Mouse (Mus musculus): ENCODE data around the gene Dynlt3. TPM values are rescaled to one million over a fixed set of nuclear protein-coding genes. Genes with fewer than 3 reads are reported as not detected.
"Not testable (repeated sequence)": the region's sequence is repeated elsewhere in the genome, so short reads cannot be mapped to it uniquely, and the experiment has no call there.

The Dynlt3 gene
- polyA plus RNA-seq (2011; ENCODE audit: insufficient read length, low read depth, missing spikeins) = 133 and 177 TPM in 2 replicates

DNA sequence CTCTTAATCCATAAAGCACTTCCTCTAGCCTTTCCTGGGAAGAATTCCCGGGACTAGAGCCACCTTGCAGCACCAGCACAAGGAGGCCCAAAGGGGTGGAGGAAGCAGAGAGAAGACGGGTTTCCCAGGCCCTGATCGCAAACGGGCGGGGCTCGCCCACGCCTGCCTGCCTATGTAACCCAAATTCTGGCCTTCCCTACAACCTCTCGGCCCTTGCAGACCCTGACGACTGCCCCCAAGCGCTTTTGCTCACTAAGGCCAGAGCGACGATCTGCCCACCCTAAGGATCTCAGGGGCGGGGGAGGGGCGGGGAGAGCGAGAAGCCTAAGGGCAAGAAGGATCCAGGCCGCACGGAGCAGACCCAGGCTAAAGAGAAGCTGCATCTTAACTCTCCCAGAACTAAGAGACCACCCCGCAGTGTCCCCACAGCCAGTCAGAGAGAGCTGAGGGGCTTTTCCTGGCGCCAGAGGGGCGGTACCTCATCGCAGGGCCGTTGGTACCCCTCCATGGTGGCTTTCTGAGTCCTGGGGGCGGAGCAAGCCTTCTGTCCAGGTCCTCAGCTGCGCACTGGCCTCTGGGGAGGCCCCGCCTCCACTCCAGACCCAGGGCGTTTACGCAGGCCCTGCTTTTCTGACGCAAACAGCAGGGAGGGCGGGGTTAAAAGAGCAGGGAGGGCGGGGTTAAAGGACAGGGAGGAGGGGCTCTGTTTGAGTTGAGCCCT, at the start of gene Dynlt3:
TSS of gene Dynlt3 (minus strand) at position 613 of the 721 bp plus-strand sequence.
- Histone ChIP-seq H3K4me1 (ENCODE audit: control insufficient read depth, insufficient read depth, low read length) (no peaks in the 10 kb centered on the region), H3K4me3 (ENCODE audit: insufficient read depth, low read length) (peak within 1 kb of the TSS; percentile 53), H3K27ac (ENCODE audit: insufficient read depth, low read length) (peak within 1 kb of the TSS; percentile 49)
- TF ChIP-seq POLR2A (IDR thresholded peaks at IDR 0.05; ENCODE audit: low read depth, low read length) (peak; percentile 65), CTCF (IDR thresholded peaks at IDR 0.05; ENCODE audit: borderline replicate concordance, insufficient read depth, low read length) (no peak)

DNA sequence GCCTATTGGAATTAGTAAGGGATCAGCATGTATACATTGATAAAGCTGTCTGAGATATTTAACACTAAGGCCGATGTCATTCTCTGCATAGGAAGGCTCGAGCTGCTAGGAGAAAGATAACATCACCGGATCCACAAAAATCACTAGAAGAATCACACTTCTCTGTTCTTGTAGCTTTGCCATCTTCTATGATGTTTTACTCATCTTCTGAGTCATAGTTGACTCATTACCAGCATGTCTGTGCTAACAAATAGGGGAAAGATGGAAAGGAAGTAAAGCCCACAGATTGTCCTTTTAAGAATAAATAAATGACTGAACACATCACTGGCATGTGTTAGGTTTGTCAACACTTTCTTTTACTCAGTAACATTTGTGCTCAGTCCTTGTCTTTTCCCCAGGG, 37.0 kb upstream of the Dynlt3 start:
- no peak for TF ChIP-seq CTCF (IDR thresholded peaks at IDR 0.05; ENCODE audit: borderline replicate concordance, insufficient read depth, low read length)
- no peak for TF ChIP-seq POLR2A (IDR thresholded peaks at IDR 0.05; ENCODE audit: low read depth, low read length)
- no peak overlapping the region for H3K27ac ChIP-seq (ENCODE audit: insufficient read depth, low read length)
- H3K4me3 ChIP-seq (ENCODE audit: insufficient read depth, low read length) = no peak overlapping the region
- H3K4me1 ChIP-seq (ENCODE audit: control insufficient read depth, insufficient read depth, low read length) = no peaks in the 10 kb centered on the region; the same call in 1 of the 2 replicates

DNA sequence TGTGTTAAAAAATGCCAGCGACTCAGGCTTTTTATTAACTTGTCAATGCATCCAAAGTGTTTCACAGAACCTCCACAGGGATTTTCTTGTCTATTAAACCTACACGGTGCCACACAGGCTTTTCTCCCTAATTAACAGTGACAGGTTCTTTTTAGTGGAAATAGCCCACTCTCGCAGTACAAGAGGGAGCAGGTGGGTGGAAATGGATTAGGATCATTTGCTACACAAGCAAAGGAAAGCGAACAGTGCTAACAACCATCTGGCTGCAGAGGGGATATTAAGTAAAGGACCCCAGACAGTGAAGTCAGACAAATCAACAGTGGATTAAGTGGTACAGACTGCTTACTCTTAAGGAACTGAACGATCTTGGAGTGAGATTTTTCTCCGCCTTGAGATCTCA, 33.2 kb upstream of the Dynlt3 start:
- no peak for TF ChIP-seq CTCF (IDR thresholded peaks at IDR 0.05; ENCODE audit: borderline replicate concordance, insufficient read depth, low read length)
- no peak for TF ChIP-seq POLR2A (IDR thresholded peaks at IDR 0.05; ENCODE audit: low read depth, low read length)
- H3K4me1 ChIP-seq (ENCODE audit: control insufficient read depth, insufficient read depth, low read length) = no peaks in the 10 kb centered on the region; the same call in 1 of the 2 replicates

DNA sequence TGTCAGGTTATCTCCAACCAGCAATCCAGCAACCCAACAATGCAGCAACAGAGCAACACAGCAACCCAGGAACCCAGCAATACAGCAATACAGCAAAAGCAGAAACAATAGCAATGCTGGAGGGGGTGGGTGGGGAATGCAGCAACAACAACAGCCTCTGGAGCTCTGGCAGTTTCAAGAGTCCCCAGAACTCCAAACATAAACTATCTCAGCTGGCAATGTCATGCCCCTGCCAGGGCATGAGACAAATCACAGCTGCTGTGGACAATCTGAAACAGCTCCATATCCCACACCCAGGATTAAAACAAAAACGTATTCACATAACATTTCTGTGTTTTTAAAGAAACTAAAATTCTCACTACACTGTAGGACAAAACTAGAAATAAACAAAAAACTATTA, 9.2 kb upstream of the Dynlt3 start:
- TF ChIP-seq POLR2A (IDR thresholded peaks at IDR 0.05; ENCODE audit: low read depth, low read length) = no peak
- TF ChIP-seq CTCF (IDR thresholded peaks at IDR 0.05; ENCODE audit: borderline replicate concordance, insufficient read depth, low read length) = no peak
- no peaks in the 10 kb centered on the region for H3K4me1 ChIP-seq (ENCODE audit: control insufficient read depth, insufficient read depth, low read length)
- no peak overlapping the region for H3K27ac ChIP-seq (ENCODE audit: insufficient read depth, low read length)
- no peak overlapping the region for H3K4me3 ChIP-seq (ENCODE audit: insufficient read depth, low read length)

More for the DNA sequence above, 33.2 kb upstream of the Dynlt3 start:
- H3K27ac ChIP-seq (ENCODE audit: insufficient read depth, low read length) = no peak overlapping the region
- H3K4me3 ChIP-seq (ENCODE audit: insufficient read depth, low read length) = no peak overlapping the region

DNA sequence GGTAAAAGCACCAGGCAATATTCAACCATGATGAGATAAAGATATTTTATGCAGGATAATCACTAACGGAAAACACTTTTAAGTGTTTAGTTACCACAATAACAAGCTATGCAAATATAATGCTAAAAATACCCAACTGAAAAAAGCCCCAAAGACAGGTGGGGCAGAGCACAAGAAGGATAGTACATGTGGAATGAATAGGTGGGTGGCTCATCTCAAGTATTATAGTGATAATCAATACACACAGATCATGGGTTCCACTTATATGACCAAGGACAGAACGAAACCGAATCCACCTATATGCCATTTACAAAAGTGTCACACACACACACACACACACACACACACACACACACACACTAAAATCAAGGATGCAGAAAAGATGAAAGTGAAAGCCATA, 8.6 kb upstream of the Dynlt3 start:
- no peak overlapping the region for H3K4me3 ChIP-seq (ENCODE audit: insufficient read depth, low read length)
- no peak for TF ChIP-seq POLR2A (IDR thresholded peaks at IDR 0.05; ENCODE audit: low read depth, low read length)
- no peak overlapping the region for H3K27ac ChIP-seq (ENCODE audit: insufficient read depth, low read length)
- no peaks in the 10 kb centered on the region for H3K4me1 ChIP-seq (ENCODE audit: control insufficient read depth, insufficient read depth, low read length)

DNA sequence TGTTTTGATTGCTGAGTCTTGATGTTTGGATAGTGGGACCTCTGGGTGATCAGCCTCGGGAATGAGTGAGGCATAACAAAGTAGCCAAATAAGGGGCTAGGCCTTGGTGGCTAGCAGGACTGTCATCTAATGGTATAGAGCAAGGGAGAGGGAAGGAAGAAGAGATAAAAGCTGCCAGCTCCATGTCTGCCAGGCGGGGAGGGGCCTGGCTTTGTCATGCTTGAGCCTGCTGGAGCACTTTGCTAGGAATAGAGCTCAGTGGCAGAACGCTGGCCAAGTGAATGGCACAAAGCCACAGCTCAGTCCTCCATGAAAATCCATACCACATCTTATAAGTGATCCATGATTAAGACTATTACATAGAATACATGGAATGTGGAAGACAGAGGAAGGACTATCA, 10.0 kb downstream of the Dynlt3 start:
- H3K4me3 ChIP-seq (ENCODE audit: insufficient read depth, low read length) = no peak overlapping the region
- peak overlapping the region; percentile 62; the same call in 1 of the 2 replicates for H3K27ac ChIP-seq (ENCODE audit: insufficient read depth, low read length)
- TF ChIP-seq CTCF (IDR thresholded peaks at IDR 0.05; ENCODE audit: borderline replicate concordance, insufficient read depth, low read length) = no peak
- no peak for TF ChIP-seq POLR2A (IDR thresholded peaks at IDR 0.05; ENCODE audit: low read depth, low read length)
- peaks cover 2% of the 10 kb centered on the region; the same call in 1 of the 2 replicates for H3K4me1 ChIP-seq (ENCODE audit: control insufficient read depth, insufficient read depth, low read length)

DNA sequence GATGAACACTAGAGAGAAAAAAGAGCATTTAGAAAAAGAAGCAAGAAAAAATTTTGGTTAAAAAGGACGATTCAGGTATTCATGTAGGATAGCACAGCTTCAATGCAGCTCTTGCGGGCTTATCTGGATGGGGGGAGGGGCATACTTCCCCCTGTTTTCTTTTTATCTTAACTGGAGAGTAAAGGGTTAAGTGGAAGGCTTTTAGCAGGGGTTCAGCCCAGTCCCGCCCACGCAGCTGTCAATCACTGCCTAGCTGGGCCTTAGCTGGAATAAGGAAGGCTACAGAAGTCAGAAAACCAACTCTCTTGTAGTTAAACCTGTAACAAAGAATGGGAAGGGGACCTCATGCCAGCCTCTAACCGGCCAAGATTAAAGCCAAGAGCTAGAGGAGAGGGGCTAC, 22.2 kb downstream of the Dynlt3 start:
- H3K27ac ChIP-seq (ENCODE audit: insufficient read depth, low read length); H3K4me3 ChIP-seq (ENCODE audit: insufficient read depth, low read length); H3K4me1 ChIP-seq (ENCODE audit: control insufficient read depth, insufficient read depth, low read length): not testable (repeated sequence)

DNA sequence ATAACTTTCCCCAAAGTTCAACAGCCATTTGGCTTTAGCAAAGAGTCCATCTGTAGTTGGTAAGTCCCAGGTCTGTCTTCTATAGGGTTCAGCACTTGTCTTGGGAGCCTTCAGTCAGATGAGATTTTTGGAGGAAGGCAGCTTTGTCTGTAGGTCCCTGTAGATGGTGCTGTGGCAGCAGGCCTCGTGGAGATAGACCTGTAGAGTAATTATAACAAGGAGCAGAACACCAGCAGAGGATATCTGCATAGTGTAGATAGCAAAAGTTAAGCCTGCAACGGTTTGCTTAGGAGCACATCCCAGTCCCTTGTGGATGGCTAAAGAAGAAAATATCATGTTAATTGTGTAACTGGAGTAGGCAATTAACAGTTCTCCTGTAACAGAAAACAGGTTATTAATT, 22.7 kb downstream of the Dynlt3 start:
- not testable (repeated sequence) for H3K4me1 ChIP-seq (ENCODE audit: control insufficient read depth, insufficient read depth, low read length); H3K27ac ChIP-seq (ENCODE audit: insufficient read depth, low read length)

More for the DNA sequence above, 22.7 kb downstream of the Dynlt3 start:
- H3K4me3 ChIP-seq (ENCODE audit: insufficient read depth, low read length) = not testable (repeated sequence)

Other genes starting within 250 kb of the Dynlt3 start
- gene Cybb, start 175.2 kb downstream of the Dynlt3 start, polyA plus RNA-seq (2011; ENCODE audit: insufficient read length, low read depth, missing spikeins) = 0.48 and 2.8 TPM in 2 replicates
- gene H2al1o, start 90.6 kb downstream of the Dynlt3 start, polyA plus RNA-seq (2011; ENCODE audit: insufficient read length, low read depth, missing spikeins) = not detected in 2 replicates
- gene Hypm, start 183.9 kb upstream of the Dynlt3 start, polyA plus RNA-seq (2011; ENCODE audit: insufficient read length, low read depth, missing spikeins) = not detected in 2 replicates
- not detected in 2 replicates for gene H2al3, start 186.7 kb upstream of the Dynlt3 start, polyA plus RNA-seq (2011; ENCODE audit: insufficient read length, low read depth, missing spikeins)
- 2.8 and 6.2 TPM in 2 replicates for gene Sytl5, start 222.6 kb upstream of the Dynlt3 start, polyA plus RNA-seq (2011; ENCODE audit: insufficient read length, low read depth, missing spikeins)

Data from embryonic fibroblast, embryonic 13.5 days (primary cell).